Comparison of ENCODE assay signal across 9 mouse cellular contexts in genomic region chr5:123508921-123509320, GRCm38 (mm10). TPM values are rescaled to one million over a fixed set of nuclear protein-coding genes. Genes with fewer than 3 reads are reported as not detected.
A peak's percentile ranks its signal among the peaks of the same experiment; 100 is the strongest.
DNase-seq lines count a peak whose midpoint lies in the region; ATAC-seq and TF ChIP-seq lines count a peak whose summit lies in the region.
"Had no signal": no experiment of that assay in that cellular context is flagged by ENCODE, and none has a peak within 500 bp of the region (broad histone marks: within the 10 kb centered on the region; RNA-seq: fewer than 3 reads in every experiment).

No protein-coding gene starts in this region.

- peaks cover 58% of the 10 kb centered on the region for H3K27me3 ChIP-seq in heart, embryonic 12.5 days (replicated peaks)
- no peaks in the 10 kb centered on the region for H3K27me3 ChIP-seq in MEL (ENCODE audit: control insufficient read depth in 1 of 2, insufficient read depth in 2 of 2, low read length in 2 of 2)
- no peaks in the 10 kb centered on the region for H3K27me3 ChIP-seq in hindbrain, embryonic 11.5 days (ENCODE audit: control insufficient read depth, insufficient read depth, low read length)
- H3K27me3 ChIP-seq in midbrain, embryonic 12.5 days, result peaks cover 29% of the 10 kb centered on the region

- no peak for TF ChIP-seq CTCF in MEL (IDR thresholded peaks at IDR 0.05 in 2 of 3, conservative IDR thresholded peaks at IDR 0.05 in 1 of 3; ENCODE audit: control insufficient read depth in 1 of 3, insufficient read depth in 1 of 3, low read depth in 2 of 3, low read length in 3 of 3, poor library complexity in 1 of 3, severe bottlenecking in 1 of 3)

- peak overlapping the region; percentile 69 for H3K9ac ChIP-seq in heart, embryonic 12.5 days
- H3K9ac ChIP-seq in MEL (ENCODE audit: control insufficient read depth, low read depth, low read length, poor library complexity, severe bottlenecking), result no peak overlapping the region; the same call in 1 of the 2 replicates
- peak overlapping the region; percentile 68; the same call in 1 of the 2 replicates for H3K9ac ChIP-seq in hindbrain, embryonic 11.5 days (ENCODE audit: low read depth, low read length)
- H3K9ac ChIP-seq in midbrain, embryonic 12.5 days (replicated peaks), result peak overlapping the region; percentile 69

- no peaks in the 10 kb centered on the region for H3K79me2 ChIP-seq in MEL (ENCODE audit: control insufficient read depth, insufficient read depth, low read length, poor library complexity)

- peaks cover 13% of the 10 kb centered on the region; the same call in 1 of the 2 replicates for H3K4me1 ChIP-seq in heart, embryonic 12.5 days (replicated peaks)
- peaks cover 3 to 19% of the 10 kb centered on the region in 2 experiments for H3K4me1 ChIP-seq in MEL (ENCODE audit: control insufficient read depth in 1 of 2, insufficient read depth in 2 of 2, low read length in 2 of 2)
- H3K4me1 ChIP-seq in hindbrain, embryonic 11.5 days (replicated peaks; ENCODE audit: control insufficient read depth, insufficient read depth, low read length), result no peaks in the 10 kb centered on the region
- H3K4me1 ChIP-seq in midbrain, embryonic 12.5 days, result peaks cover 12% of the 10 kb centered on the region

- H3K36me3 ChIP-seq in heart, embryonic 12.5 days, result peaks cover 28% of the 10 kb centered on the region
- peaks cover 0 to 9% of the 10 kb centered on the region in 2 experiments; a peak in 2 of 4 replicates for H3K36me3 ChIP-seq in MEL (ENCODE audit: control insufficient read depth in 1 of 2, insufficient read depth in 2 of 2, low read length in 2 of 2)
- H3K36me3 ChIP-seq in hindbrain, embryonic 11.5 days (ENCODE audit: control insufficient read depth, insufficient read depth, low read length), result no peaks in the 10 kb centered on the region
- peaks cover 19% of the 10 kb centered on the region for H3K36me3 ChIP-seq in midbrain, embryonic 12.5 days

- no peak overlapping the region for H3K27ac ChIP-seq in heart, embryonic 12.5 days (ENCODE audit: poor library complexity, severe bottlenecking)
- H3K27ac ChIP-seq in MEL (ENCODE audit: control insufficient read depth, low read depth, low read length), result no peak overlapping the region
- H3K27ac ChIP-seq in hindbrain, embryonic 11.5 days (ENCODE audit: low read depth, low read length), result no peak overlapping the region
- no peak overlapping the region for H3K27ac ChIP-seq in midbrain, embryonic 12.5 days (replicated peaks)

- DNase-seq in heart, postnatal 14 days, result no peak
- peak; percentile 38 for DNase-seq in MEL (ENCODE audit: low read depth, low spot score)
- peak; percentile 49 for DNase-seq in hindbrain, embryonic 11.5 days (ENCODE audit: low spot score)
- DNase-seq in frontal cortex, postnatal 14 days (ENCODE audit: low spot score in 2 of 2), result no peak
- no peak for DNase-seq in cerebellum, postnatal 36 days

- TF ChIP-seq RAD21 in MEL (IDR thresholded peaks at IDR 0.05; ENCODE audit: low read depth, low read length), result no peak

- TF ChIP-seq POLR2A in MEL (IDR thresholded peaks at IDR 0.05; ENCODE audit: control insufficient read depth in 1 of 2, insufficient read depth in 1 of 2, low read depth in 1 of 2, low read length in 2 of 2, poor library complexity in 1 of 2), result no peak

- H3K4me3 ChIP-seq in heart, embryonic 12.5 days, result peak overlapping the region; percentile 68
- peak overlapping the region; percentile 62 to 78 for H3K4me3 ChIP-seq in MEL (ENCODE audit: control insufficient read depth in 1 of 2, insufficient read depth in 1 of 2, low read depth in 2 of 2, low read length in 2 of 2)
- H3K4me3 ChIP-seq in hindbrain, embryonic 11.5 days (ENCODE audit: low read depth, low read length), result peak overlapping the region; percentile 51
- peak overlapping the region; percentile 72 for H3K4me3 ChIP-seq in midbrain, embryonic 12.5 days

- TF ChIP-seq EP300 in MEL (IDR thresholded peaks at IDR 0.05; ENCODE audit: low read depth in 1 of 2, low read length in 2 of 2), result no peak

- H3K4me2 ChIP-seq in heart, embryonic 12.5 days, result peak overlapping the region; percentile 88
- peak overlapping the region; percentile 72 for H3K4me2 ChIP-seq in hindbrain, embryonic 11.5 days (replicated peaks; ENCODE audit: low read depth, low read length)
- H3K4me2 ChIP-seq in midbrain, embryonic 12.5 days (replicated peaks), result peak overlapping the region; percentile 88

- WGBS in heart, embryonic 12.5 days, result 7% methylated on average over 12 of the region's 12 CpGs
- WGBS in hindbrain, embryonic 11.5 days, result 11% methylated on average over 12 of the region's 12 CpGs
- WGBS in midbrain, embryonic 12.5 days, result 8% methylated on average over 12 of the region's 12 CpGs

- intact Hi-C loops in heart, postnatal 14 days (cut with DNase I), result loop anchor here (10.0 kb wide), 1 partner anchor 234 kb away; no protein-coding TSS in a partner anchor

- no peaks in the 10 kb centered on the region for H3K9me3 ChIP-seq in heart, embryonic 12.5 days (replicated peaks)
- no peaks in the 10 kb centered on the region for H3K9me3 ChIP-seq in MEL (replicated peaks; ENCODE audit: insufficient read depth, low read length)
- H3K9me3 ChIP-seq in hindbrain, embryonic 11.5 days (ENCODE audit: control insufficient read depth, low read length), result no peaks in the 10 kb centered on the region
- H3K9me3 ChIP-seq in midbrain, embryonic 12.5 days, result no peaks in the 10 kb centered on the region

- no peak for ATAC-seq in heart, embryonic 12.5 days (ENCODE audit: insufficient number of reproducible peaks, low FRiP score)
- ATAC-seq in hindbrain, embryonic 11.5 days (ENCODE audit: low FRiP score), result 0 out of 2 replicates have a peak, but pooled peaks have one; percentile 16
- no peak for ATAC-seq in midbrain, embryonic 12.5 days (ENCODE audit: low FRiP score, low read depth)
- ATAC-seq in cerebellum, adult (ENCODE audit: insufficient number of reproducible peaks, low FRiP score, low TSS enrichment), result no peak

TF ChIP-seq in MEL, 35 proteins besides CTCF, POLR2A, EP300 and RAD21:
- no peak for TF ChIP-seq E2F4 (IDR thresholded peaks at IDR 0.05; ENCODE audit: borderline replicate concordance, low read depth, low read length)
- no peak for TF ChIP-seq SMC3 (IDR thresholded peaks at IDR 0.05; ENCODE audit: low read depth, low read length)
- no peak for TF ChIP-seq ZKSCAN1 (IDR thresholded peaks at IDR 0.05; ENCODE audit: low read depth, low read length)

RNA-seq across cellular contexts. Expression of gene B3gnt4, which starts 1.3 kb away (rescaled TPM):
- polyA plus RNA-seq in heart, embryonic 12.5 days (2016; fragmentation: Nextera tagmentation; extraction: Ambion mirVana), result 0.18 and 0.27 TPM in 2 replicates
- not detected for total RNA-seq in heart, postnatal 14 days (2021)
- total RNA-seq in MEL (2012; rRNA removed), result 0.23 and 0.39 TPM in 2 replicates
- under 1 TPM in 1 of 2 experiments, not detected in 1; 0.25 TPM for polyA plus RNA-seq in MEL (2012; ENCODE audit: insufficient read depth in 1 of 2, insufficient read length in 2 of 2, low read depth in 1 of 2, low replicate concordance in 2 of 2, missing spikeins in 1 of 2)
- polyA plus RNA-seq in hindbrain, embryonic 11.5 days (2014; fragmentation: Nextera tagmentation; extraction: Ambion mirVana), result 1.1 and 1.5 TPM in 2 replicates
- 1.5 and 1.7 TPM in 2 replicates for polyA plus RNA-seq in midbrain, embryonic 12.5 days (2016; fragmentation: Nextera tagmentation; extraction: Ambion mirVana)

RNA-seq across cellular contexts. Expression of gene Diablo, which starts 15.1 kb away (rescaled TPM):
- 90.5 and 94.0 TPM in 2 replicates for polyA plus RNA-seq in heart, embryonic 12.5 days (2016; fragmentation: Nextera tagmentation; extraction: Ambion mirVana)
- total RNA-seq in heart, postnatal 14 days (2021), result 10 to 100 TPM; 64.9 to 67.0 TPM
- 46.8 and 48.9 TPM in 2 replicates for total RNA-seq in MEL (2012; rRNA removed)
- 10 to 100 TPM in 1 of 2 experiments, not detected in 1; 70.8 TPM for polyA plus RNA-seq in MEL (2012; ENCODE audit: insufficient read depth in 1 of 2, insufficient read length in 2 of 2, low read depth in 1 of 2, low replicate concordance in 2 of 2, missing spikeins in 1 of 2)
- 145 and 146 TPM in 2 replicates for polyA plus RNA-seq in hindbrain, embryonic 11.5 days (2014; fragmentation: Nextera tagmentation; extraction: Ambion mirVana)
- 135 and 145 TPM in 2 replicates for polyA plus RNA-seq in midbrain, embryonic 12.5 days (2016; fragmentation: Nextera tagmentation; extraction: Ambion mirVana)

RNA-seq across cellular contexts. Expression of gene Gm49027, which starts 16.4 kb away (rescaled TPM):
- 0.13 and 0.22 TPM in 2 replicates for polyA plus RNA-seq in heart, embryonic 12.5 days (2016; fragmentation: Nextera tagmentation; extraction: Ambion mirVana)
- 1 to 10 TPM in 1 of 2 experiments, not detected in 1; 1.3 TPM for total RNA-seq in heart, postnatal 14 days (2021)
- 0.54 TPM in 1 of 2 replicates, not detected in the other for total RNA-seq in MEL (2012; rRNA removed)
- polyA plus RNA-seq in MEL (2012; ENCODE audit: insufficient read depth in 1 of 2, insufficient read length in 2 of 2, low read depth in 1 of 2, low replicate concordance in 2 of 2, missing spikeins in 1 of 2), result under 1 TPM in 1 of 2 experiments, not detected in 1; 0.53 TPM
- polyA plus RNA-seq in hindbrain, embryonic 11.5 days (2014; fragmentation: Nextera tagmentation; extraction: Ambion mirVana), result 0.56 and 0.66 TPM in 2 replicates
- 1.1 and 1.9 TPM in 2 replicates for polyA plus RNA-seq in midbrain, embryonic 12.5 days (2016; fragmentation: Nextera tagmentation; extraction: Ambion mirVana)
- total RNA-seq: common myeloid progenitor, adult 5-6 weeks had no signal

RNA-seq across cellular contexts. Expression of gene Il31, which starts 19.6 kb away (rescaled TPM):
- polyA plus RNA-seq in heart, embryonic 12.5 days (2016; fragmentation: Nextera tagmentation; extraction: Ambion mirVana), result not detected in 2 replicates
- total RNA-seq in heart, postnatal 14 days (2021), result not detected
- not detected in 2 replicates for total RNA-seq in MEL (2012; rRNA removed)
- not detected for polyA plus RNA-seq in MEL (2012; ENCODE audit: insufficient read depth in 1 of 2, insufficient read length in 2 of 2, low read depth in 1 of 2, low replicate concordance in 2 of 2, missing spikeins in 1 of 2)
- polyA plus RNA-seq in hindbrain, embryonic 11.5 days (2014; fragmentation: Nextera tagmentation; extraction: Ambion mirVana), result not detected in 2 replicates
- not detected in 2 replicates for polyA plus RNA-seq in midbrain, embryonic 12.5 days (2016; fragmentation: Nextera tagmentation; extraction: Ambion mirVana)
- total RNA-seq: common myeloid progenitor, adult 5-6 weeks had no signal

RNA-seq across cellular contexts. Expression of gene Lrrc43, which starts 19.8 kb away (rescaled TPM):
- polyA plus RNA-seq in heart, embryonic 12.5 days (2016; fragmentation: Nextera tagmentation; extraction: Ambion mirVana), result not detected in 2 replicates
- total RNA-seq in heart, postnatal 14 days (2021), result under 1 TPM in 1 of 2 experiments, not detected in 1; 0.22 TPM
- total RNA-seq in MEL (2012; rRNA removed), result not detected in 2 replicates
- polyA plus RNA-seq in MEL (2012; ENCODE audit: insufficient read depth in 1 of 2, insufficient read length in 2 of 2, low read depth in 1 of 2, low replicate concordance in 2 of 2, missing spikeins in 1 of 2), result not detected
- polyA plus RNA-seq in hindbrain, embryonic 11.5 days (2014; fragmentation: Nextera tagmentation; extraction: Ambion mirVana), result 0.26 and 0.39 TPM in 2 replicates
- polyA plus RNA-seq in midbrain, embryonic 12.5 days (2016; fragmentation: Nextera tagmentation; extraction: Ambion mirVana), result 0.11 TPM in 1 of 2 replicates, not detected in the other
- total RNA-seq: common myeloid progenitor, adult 5-6 weeks had no signal

Comparison
In these comparisons a context has a peak if more than half of its experiments do, and no peak if none do; other contexts are left out.
1. DNase-seq: peak in MEL (single experiment) and hindbrain, embryonic 11.5 days (single experiment); none in heart, postnatal 14 days (0 of 2), frontal cortex, postnatal 14 days (0 of 2) and cerebellum, postnatal 36 days (0 of 2).
2. Peak in every context shown above with its lines, with median percentiles within 50 percentile points of each other: H3K4me2 ChIP-seq and H3K4me3 ChIP-seq.